Comparison of ENCODE assay signal across 9 mouse cellular contexts in the genomic region with DNA sequence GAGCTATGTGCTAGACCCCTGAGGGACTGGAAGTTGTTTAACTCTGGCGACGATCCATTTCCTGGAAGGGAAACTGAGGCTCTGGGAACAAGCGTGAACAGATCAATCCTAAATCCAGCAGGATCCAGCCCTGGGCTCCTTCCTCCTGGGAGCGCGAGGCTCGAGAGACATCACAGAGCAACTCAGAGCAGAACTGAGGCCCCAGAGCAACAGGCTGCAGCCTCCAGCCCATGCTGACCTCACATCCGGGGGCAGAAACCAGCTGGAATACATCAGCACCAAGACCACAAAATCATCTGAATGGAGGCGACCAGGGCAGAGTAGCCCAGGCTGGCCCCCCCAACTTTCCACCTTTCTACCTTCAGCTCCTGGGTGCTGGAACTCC. TPM values are rescaled to one million over a fixed set of nuclear protein-coding genes. Genes with fewer than 3 reads are reported as not detected.
DNase-seq lines count a peak whose midpoint lies in the region; ATAC-seq lines count a peak whose summit lies in the region.
"Had no signal": no experiment of that assay in that cellular context is flagged by ENCODE, and none has a peak within 500 bp of the region (broad histone marks: within the 10 kb centered on the region; RNA-seq: fewer than 3 reads in every experiment).

No protein-coding gene starts in this region.

- 8% methylated on average over 8 of the region's 8 CpGs for WGBS in forebrain, embryonic 13.5 days
- WGBS in midbrain, embryonic 11.5 days, result 22% methylated on average over 8 of the region's 8 CpGs

- H3K4me3 ChIP-seq in forebrain, embryonic 13.5 days, result no peak overlapping the region
- H3K4me3 ChIP-seq in midbrain, embryonic 11.5 days (ENCODE audit: low read depth, low read length), result peak overlapping the region; percentile 1; the same call in 1 of the 2 replicates

- H3K36me3 ChIP-seq in forebrain, embryonic 13.5 days (ENCODE audit: poor library complexity, severe bottlenecking), result no peaks in the 10 kb centered on the region
- no peaks in the 10 kb centered on the region for H3K36me3 ChIP-seq in midbrain, embryonic 11.5 days (ENCODE audit: control insufficient read depth, insufficient read depth, low read length)

- peak overlapping the region; percentile 43 for H3K4me2 ChIP-seq in forebrain, embryonic 13.5 days
- H3K4me2 ChIP-seq in midbrain, embryonic 11.5 days, result peak overlapping the region; percentile 26; the same call in 1 of the 2 replicates

- H3K4me1 ChIP-seq in forebrain, embryonic 13.5 days, result peaks cover 31% of the 10 kb centered on the region
- H3K4me1 ChIP-seq in midbrain, embryonic 11.5 days (ENCODE audit: control insufficient read depth, insufficient read depth, low read length), result peaks cover 13% of the 10 kb centered on the region

- H3K27me3 ChIP-seq in forebrain, embryonic 13.5 days, result peaks cover 34% of the 10 kb centered on the region
- H3K27me3 ChIP-seq in midbrain, embryonic 11.5 days (ENCODE audit: control insufficient read depth, insufficient read depth, low read length), result peaks cover 4% of the 10 kb centered on the region; the same call in 1 of the 2 replicates

- H3K9ac ChIP-seq in forebrain, embryonic 13.5 days, result 0 out of 2 replicates have a peak overlapping the region, but pooled peaks have one; percentile 27
- peak overlapping the region; percentile 27; the same call in 1 of the 2 replicates for H3K9ac ChIP-seq in midbrain, embryonic 11.5 days (ENCODE audit: low read length)
- H3K9ac ChIP-seq: liver, embryonic 14.5 days had no signal

- ATAC-seq in forebrain, embryonic 13.5 days, result 0 out of 2 replicates have a peak, but pooled peaks have one; percentile 14
- 0 out of 2 replicates have a peak, but pooled peaks have one; percentile 25 for ATAC-seq in midbrain, embryonic 11.5 days (ENCODE audit: low FRiP score)

- peak overlapping the region; percentile 68 for H3K27ac ChIP-seq in forebrain, embryonic 13.5 days
- H3K27ac ChIP-seq in midbrain, embryonic 11.5 days (ENCODE audit: low read depth, low read length), result peak overlapping the region; percentile 14; the same call in 1 of the 2 replicates
- H3K27ac ChIP-seq: liver, embryonic 14.5 days had no signal

- peak; percentile 54 for DNase-seq in embryo, embryonic 11 days
- DNase-seq in kidney, adult 9 months, result peak; percentile 25
- peak; percentile 90 for DNase-seq in midbrain, embryonic 11.5 days (ENCODE audit: low spot score, missing footprints)
- DNase-seq in adrenal gland, postnatal 14 days, result no peak
- DNase-seq in cerebellum, adult 18-20 months, result no peak
- DNase-seq in c-Kit-positive CD71-positive TER-119-positive erythroid progenitor cells, embryonic 14.5 days (ENCODE audit: low spot score), result no peak
- no peak for DNase-seq in yolk sac, embryonic 10.5 days (ENCODE audit: low spot score)

- H3K9me3 ChIP-seq in forebrain, embryonic 13.5 days (replicated peaks), result no peaks in the 10 kb centered on the region
- H3K9me3 ChIP-seq in midbrain, embryonic 11.5 days (ENCODE audit: control insufficient read depth, low read length), result peaks cover 2% of the 10 kb centered on the region; the same call in 1 of the 2 replicates

RNA-seq across cellular contexts. Expression of a gene that starts 29.8 kb away (rescaled TPM):
- 4.8 and 4.9 TPM in 2 replicates for polyA plus RNA-seq in forebrain, embryonic 13.5 days (2015; fragmentation: Nextera tagmentation; extraction: Ambion mirVana)
- 5.8 and 6.7 TPM in 2 replicates for polyA plus RNA-seq in midbrain, embryonic 11.5 days (2014; fragmentation: Nextera tagmentation; extraction: Ambion mirVana)
- total RNA-seq in adrenal gland, postnatal 14 days (2021), result 55.8 and 77.0 TPM in 2 replicates

Comparison
In these comparisons a context has a peak if more than half of its experiments do, and no peak if none do; other contexts are left out.
1. DNase-seq: peak in embryo, embryonic 11 days (single experiment), kidney, adult 9 months (single experiment) and midbrain, embryonic 11.5 days (single experiment); none in adrenal gland, postnatal 14 days (single experiment), cerebellum, adult 18-20 months (0 of 2), c-Kit-positive CD71-positive TER-119-positive erythroid progenitor cells, embryonic 14.5 days (single experiment) and yolk sac, embryonic 10.5 days (single experiment).